Mouse (Mus musculus): Measurements from ENCODE around the gene Adcy1. TPM values are rescaled to one million over a fixed set of nuclear protein-coding genes. Genes with fewer than 3 reads are reported as not detected.

Adcy1 gene
- polyA plus RNA-seq, 1 experiment from 2014 or later, result 1.4 TPM

GRCm38 (mm10) chr11:7147945-7148344 is 84.7 kb downstream of the Adcy1 start:
- DNase-seq (ENCODE audit: low spot score), result no peak
- Histone ChIP-seq H3K27ac (no peak overlapping the region), H3K4me1 (replicated peaks) (peaks cover 8% of the 10 kb centered on the region), H3K27me3 (ENCODE audit: insufficient read depth, poor library complexity, severe bottlenecking) (no peaks in the 10 kb centered on the region), H3K4me3 (no peak overlapping the region), H3K9me3 (no peaks in the 10 kb centered on the region), H3K36me3 (peaks cover 3% of the 10 kb centered on the region; the same call in 1 of the 2 replicates)
- 91% methylated on average over 7 of the region's 7 CpGs for WGBS

GRCm38 (mm10) chr11:7149471-7149870 is 86.2 kb downstream of the Adcy1 start:
- DNase-seq (ENCODE audit: low spot score), result no peak
- WGBS, result 76% methylated on average over 7 of the region's 7 CpGs
- H3K4me3 ChIP-seq, result no peak overlapping the region

GRCm38 (mm10) chr11:7150511-7150910 is 87.2 kb downstream of the Adcy1 start:
- no peaks in the 10 kb centered on the region for H3K9me3 ChIP-seq
- 94% methylated on average over 8 of the region's 8 CpGs for WGBS

More at GRCm38 (mm10) chr11:7149471-7149870, 86.2 kb downstream of the Adcy1 start:
- peaks cover 3% of the 10 kb centered on the region; the same call in 1 of the 2 replicates for H3K36me3 ChIP-seq
- no peak overlapping the region for H3K27ac ChIP-seq
- H3K4me1 ChIP-seq (replicated peaks), result peaks cover 8% of the 10 kb centered on the region
- no peaks in the 10 kb centered on the region for H3K9me3 ChIP-seq
- no peaks in the 10 kb centered on the region for H3K27me3 ChIP-seq (ENCODE audit: insufficient read depth, poor library complexity, severe bottlenecking)

GRCm38 (mm10) chr11:7152371-7152770 is 89.1 kb downstream of the Adcy1 start:
- no peak overlapping the region for H3K27ac ChIP-seq
- H3K27me3 ChIP-seq (ENCODE audit: insufficient read depth, poor library complexity, severe bottlenecking), result no peaks in the 10 kb centered on the region
- peaks cover 8% of the 10 kb centered on the region for H3K4me1 ChIP-seq (replicated peaks)
- WGBS, result 93% methylated on average over 12 of the region's 12 CpGs
- peaks cover 3% of the 10 kb centered on the region; the same call in 1 of the 2 replicates for H3K36me3 ChIP-seq
- DNase-seq (ENCODE audit: low spot score), result no peak
- H3K4me3 ChIP-seq, result no peak overlapping the region
- H3K9me3 ChIP-seq, result no peaks in the 10 kb centered on the region

More at GRCm38 (mm10) chr11:7150511-7150910, 87.2 kb downstream of the Adcy1 start:
- no peaks in the 10 kb centered on the region for H3K27me3 ChIP-seq (ENCODE audit: insufficient read depth, poor library complexity, severe bottlenecking)
- H3K27ac ChIP-seq, result no peak overlapping the region
- peaks cover 8% of the 10 kb centered on the region for H3K4me1 ChIP-seq (replicated peaks)
- peaks cover 3% of the 10 kb centered on the region; the same call in 1 of the 2 replicates for H3K36me3 ChIP-seq
- no peak for DNase-seq (ENCODE audit: low spot score)
- no peak overlapping the region for H3K4me3 ChIP-seq

GRCm38 (mm10) chr11:7153081-7153480 is 89.8 kb downstream of the Adcy1 start:
- H3K4me1 ChIP-seq (replicated peaks), result peaks cover 8% of the 10 kb centered on the region
- no peaks in the 10 kb centered on the region for H3K27me3 ChIP-seq (ENCODE audit: insufficient read depth, poor library complexity, severe bottlenecking)
- H3K27ac ChIP-seq, result no peak overlapping the region
- H3K36me3 ChIP-seq, result peaks cover 3% of the 10 kb centered on the region; the same call in 1 of the 2 replicates
- H3K4me3 ChIP-seq, result no peak overlapping the region
- H3K9me3 ChIP-seq, result no peaks in the 10 kb centered on the region
- DNase-seq (ENCODE audit: low spot score), result no peak
- 85% methylated on average over 8 of the region's 8 CpGs for WGBS

GRCm38 (mm10) chr11:7156427-7156826 is 93.1 kb downstream of the Adcy1 start:
- no peak for DNase-seq (ENCODE audit: low spot score)
- H3K4me1 ChIP-seq (replicated peaks), result peaks cover 17% of the 10 kb centered on the region
- WGBS, result 73% methylated on average over 4 of the region's 4 CpGs
- H3K27me3 ChIP-seq (ENCODE audit: insufficient read depth, poor library complexity, severe bottlenecking), result no peaks in the 10 kb centered on the region
- no peaks in the 10 kb centered on the region for H3K9me3 ChIP-seq
- H3K36me3 ChIP-seq, result no peaks in the 10 kb centered on the region
- H3K4me3 ChIP-seq, result no peak overlapping the region
- no peak overlapping the region for H3K27ac ChIP-seq

GRCm38 (mm10) chr11:7158196-7158595 is 94.9 kb downstream of the Adcy1 start:
- Histone ChIP-seq H3K4me1 (replicated peaks) (peaks cover 18% of the 10 kb centered on the region), H3K9me3 (no peaks in the 10 kb centered on the region), H3K36me3 (no peaks in the 10 kb centered on the region), H3K27me3 (ENCODE audit: insufficient read depth, poor library complexity, severe bottlenecking) (no peaks in the 10 kb centered on the region), H3K27ac (no peak overlapping the region), H3K4me3 (no peak overlapping the region)
- no peak for DNase-seq (ENCODE audit: low spot score)
- 90% methylated on average over 6 of the region's 6 CpGs for WGBS

- H3K9me3 ChIP-seq, result no peaks in the 10 kb centered on the region
- no peak for DNase-seq (ENCODE audit: low spot score)
- H3K27ac ChIP-seq, result peak overlapping the region; percentile 79; the same call in 1 of the 2 replicates
- no peaks in the 10 kb centered on the region for H3K36me3 ChIP-seq
- H3K4me1 ChIP-seq (replicated peaks), result peaks cover 18% of the 10 kb centered on the region
- 73% methylated on average over 6 of the region's 6 CpGs for WGBS
- H3K27me3 ChIP-seq (ENCODE audit: insufficient read depth, poor library complexity, severe bottlenecking), result no peaks in the 10 kb centered on the region
- no peak overlapping the region for H3K4me3 ChIP-seq
Measured at GRCm38 (mm10) chr11:7160146-7160545, 96.9 kb downstream of the Adcy1 start.

GRCm38 (mm10) chr11:7160637-7161101 is 97.4 kb downstream of the Adcy1 start:
- Histone ChIP-seq H3K27ac (peak overlapping the region; percentile 79), H3K4me1 (replicated peaks) (peaks cover 18% of the 10 kb centered on the region), H3K9me3 (no peaks in the 10 kb centered on the region), H3K27me3 (ENCODE audit: insufficient read depth, poor library complexity, severe bottlenecking) (no peaks in the 10 kb centered on the region), H3K36me3 (no peaks in the 10 kb centered on the region), H3K4me3 (no peak overlapping the region)
- 40% methylated on average over 4 of the region's 4 CpGs for WGBS
- DNase-seq (ENCODE audit: low spot score), result peak; percentile 34

GRCm38 (mm10) chr11:7161502-7162174 is 98.3 kb downstream of the Adcy1 start:
- Histone ChIP-seq H3K9me3 (no peaks in the 10 kb centered on the region), H3K4me3 (no peak overlapping the region), H3K27ac (peak overlapping the region; percentile 79), H3K27me3 (ENCODE audit: insufficient read depth, poor library complexity, severe bottlenecking) (no peaks in the 10 kb centered on the region), H3K36me3 (no peaks in the 10 kb centered on the region), H3K4me1 (replicated peaks) (peaks cover 18% of the 10 kb centered on the region)
- WGBS, result 79% methylated on average over 8 of the region's 8 CpGs
- peak; percentile 38 for DNase-seq (ENCODE audit: low spot score)

- Histone ChIP-seq H3K36me3 (no peaks in the 10 kb centered on the region; the same call in 1 of the 2 replicates), H3K27ac (no peak overlapping the region), H3K4me3 (no peak overlapping the region), H3K27me3 (ENCODE audit: insufficient read depth, poor library complexity, severe bottlenecking) (no peaks in the 10 kb centered on the region), H3K9me3 (no peaks in the 10 kb centered on the region), H3K4me1 (replicated peaks) (peaks cover 18% of the 10 kb centered on the region)
- WGBS, result 71% methylated on average over 4 of the region's 4 CpGs
- DNase-seq (ENCODE audit: low spot score), result no peak
Measured at GRCm38 (mm10) chr11:7164416-7164815, 101.1 kb downstream of the Adcy1 start.

- Histone ChIP-seq H3K27me3 (ENCODE audit: insufficient read depth, poor library complexity, severe bottlenecking) (no peaks in the 10 kb centered on the region), H3K4me1 (replicated peaks) (no peaks in the 10 kb centered on the region), H3K9me3 (no peaks in the 10 kb centered on the region), H3K4me3 (no peak overlapping the region), H3K36me3 (peaks cover 2% of the 10 kb centered on the region; the same call in 1 of the 2 replicates), H3K27ac (no peak overlapping the region)
- no peak for DNase-seq (ENCODE audit: low spot score)
- 92% methylated on average over 1 of the region's 1 CpGs for WGBS
Measured at GRCm38 (mm10) chr11:7169645-7170044, 106.4 kb downstream of the Adcy1 start.

GRCm38 (mm10) chr11:7173664-7174063 is 110.4 kb downstream of the Adcy1 start:
- Histone ChIP-seq H3K4me3 (no peak overlapping the region), H3K4me1 (replicated peaks) (no peaks in the 10 kb centered on the region), H3K36me3 (peaks cover 2% of the 10 kb centered on the region; the same call in 1 of the 2 replicates), H3K27me3 (ENCODE audit: insufficient read depth, poor library complexity, severe bottlenecking) (no peaks in the 10 kb centered on the region), H3K27ac (no peak overlapping the region), H3K9me3 (no peaks in the 10 kb centered on the region)
- WGBS, result 90% methylated on average over 6 of the region's 6 CpGs
- DNase-seq (ENCODE audit: low spot score), result no peak
